Mouse (Mus musculus) kidney, embryonic 16.5 days (tissue): ENCODE results near the gene Fhod1. TPM values are rescaled to one million over a fixed set of nuclear protein-coding genes. Genes with fewer than 3 reads are reported as not detected.
"Not testable (repeated sequence)": the region's sequence is repeated elsewhere in the genome, so short reads cannot be mapped to it uniquely, and the experiment has no call there.

Source experiments
- ATAC-seq: fragments of 200-750 bp; cut with Nextera tagmentation; 2 replicates; pipeline ENCODE4 v1.8.0; 2017; ENCODE audit warnings: moderate TSS enrichment; ENCODE audit not compliant: low FRiP score, low TSS enrichment
- H3K27ac ChIP-seq: fragments of 300-500 bp; sonication (generic); 2 replicates; pipeline ENCODE4 v1.5.1; 2014; ENCODE audit warnings: low read length
- H3K27me3 ChIP-seq: fragments of 300-500 bp; sonication (generic); 2 replicates; pipeline ENCODE4 v1.6.1; 2014; ENCODE audit warnings: low read length, control low read depth, mixed read lengths; ENCODE audit not compliant: insufficient read depth
- H3K36me3 ChIP-seq: fragments of 300-500 bp; sonication (generic); 2 replicates; pipeline ENCODE4 v1.6.1; 2014; ENCODE audit warnings: low read length, control low read depth, mixed read lengths; ENCODE audit not compliant: insufficient read depth
- H3K4me1 ChIP-seq: fragments of 300-500 bp; sonication (generic); 2 replicates; pipeline ENCODE4 v1.6.1; 2014; ENCODE audit warnings: low read length, control low read depth, mixed read lengths; ENCODE audit not compliant: insufficient read depth
- H3K4me2 ChIP-seq: fragments of 300-500 bp; sonication (generic); replicated peaks from 2 replicates; pipeline ENCODE4 v1.6.1; 2014; ENCODE audit warnings: low read depth, low read length
- H3K4me3 ChIP-seq: fragments of 300-500 bp; sonication (generic); 2 replicates; pipeline ENCODE4 v1.5.1; 2014; ENCODE audit warnings: mild to moderate bottlenecking, low read length
- H3K9ac ChIP-seq: fragments of 300-500 bp; sonication (generic); replicated peaks from 2 replicates; pipeline ENCODE4 v1.6.1; 2014; ENCODE audit warnings: low read length
- H3K9me3 ChIP-seq: fragments of 300-500 bp; sonication (generic); 2 replicates; pipeline ENCODE4 v1.6.1; 2016; ENCODE audit warnings: low read length, control low read depth
- WGBS: fragments of 180-500 bp; shearing (Covaris S2); extraction: QIAGEN DNeasy Blood & Tissue Kit; methylation state at CpG from one replicate; pipeline ENCODE4 v1.1.7; 2014; 5-methylcytosine and 5-hydroxymethylcytosine counted together
- polyA plus RNA-seq: library from polyadenylated mRNA; unstranded; fragments of >200 nt; fragmentation: Nextera tagmentation; extraction: Ambion mirVana; gene quantifications from 2 replicates; pipeline ENCODE4 v1.2.1, GENCODE M21; 2015

The Fhod1 gene
- polyA plus RNA-seq, 1 experiment from 2014 or later: 3.7 TPM

GRCm38 (mm10) chr8:105291364-105291763, 56.4 kb downstream of the Fhod1 start:
- peaks cover 20% of the 10 kb centered on the region for H3K4me1 ChIP-seq
- H3K27me3 ChIP-seq: peaks cover 11% of the 10 kb centered on the region
- WGBS: 78% methylated on average over 8 of the region's 8 CpGs
- H3K9ac ChIP-seq, ATAC-seq, H3K4me3 ChIP-seq, H3K9me3 ChIP-seq, H3K4me2 ChIP-seq, H3K36me3 ChIP-seq, H3K27ac ChIP-seq: not testable (repeated sequence)

DNA sequence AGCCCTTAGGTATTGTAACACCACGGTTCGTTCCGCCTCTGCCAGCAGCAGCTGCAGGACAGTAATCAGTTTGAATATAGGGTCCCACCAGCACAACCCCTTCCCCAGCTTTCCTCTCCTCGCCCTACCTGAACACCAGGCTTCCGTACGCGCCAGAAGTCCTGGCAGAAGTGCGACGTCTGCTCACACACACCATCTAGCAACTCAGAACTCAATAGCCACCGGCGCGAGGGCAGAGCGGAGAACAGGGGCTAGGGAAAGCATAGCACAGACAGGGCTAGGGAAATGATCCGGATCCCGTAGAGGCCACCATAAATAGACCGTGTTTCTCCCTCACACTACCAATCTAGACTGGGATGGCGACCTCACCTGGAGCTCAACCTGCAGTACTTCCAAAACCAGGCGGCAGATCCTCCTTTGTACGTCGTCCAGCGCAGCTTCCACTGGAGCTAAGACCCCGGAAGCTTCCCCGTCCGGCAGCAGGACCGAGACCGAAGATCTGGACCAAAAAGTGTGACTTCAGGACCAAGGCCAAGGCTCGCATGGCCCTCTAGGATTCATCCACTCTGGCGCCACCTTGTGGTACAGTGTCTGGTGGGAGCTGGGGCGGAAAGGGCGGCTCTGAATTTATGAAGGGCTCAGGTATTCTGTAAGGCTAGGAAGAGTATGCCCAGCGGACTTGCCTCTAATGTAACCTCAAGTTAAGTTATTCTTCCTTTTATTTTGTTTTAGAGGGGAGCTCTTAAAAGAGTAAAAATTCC, 57.0 kb downstream of the Fhod1 start:
- Histone ChIP-seq H3K4me1 (peaks cover 20% of the 10 kb centered on the region), H3K9ac (no peak overlapping the region), H3K4me2 (peak overlapping the region; percentile 91), H3K27me3 (peaks cover 11% of the 10 kb centered on the region), H3K9me3 (no peaks in the 10 kb centered on the region), H3K36me3 (no peaks in the 10 kb centered on the region), H3K27ac (no peak overlapping the region), H3K4me3 (peak overlapping the region; percentile 1; the same call in 1 of the 2 replicates)
- 6% methylated on average over 31 of the region's 31 CpGs for WGBS
- ATAC-seq: no peak

- Histone ChIP-seq H3K9me3 (no peaks in the 10 kb centered on the region), H3K27me3 (peaks cover 11% of the 10 kb centered on the region), H3K27ac (peak within 1 kb of the TSS; percentile 84), H3K9ac (peak within 1 kb of the TSS; percentile 72), H3K36me3 (no peaks in the 10 kb centered on the region), H3K4me3 (peak within 1 kb of the TSS; percentile 64), H3K4me1 (peaks cover 20% of the 10 kb centered on the region), H3K4me2 (peak within 1 kb of the TSS; percentile 91)
- ATAC-seq: peak; percentile 24
- WGBS: 1% methylated on average over 43 of the region's 43 CpGs
Measured at GRCm38 (mm10) chr8:105289805-105290460, 57.8 kb downstream of the Fhod1 start, which contains the start of gene 4931428F04Rik. TSS of gene 4931428F04Rik (minus strand) at chr8:105289864.

DNA sequence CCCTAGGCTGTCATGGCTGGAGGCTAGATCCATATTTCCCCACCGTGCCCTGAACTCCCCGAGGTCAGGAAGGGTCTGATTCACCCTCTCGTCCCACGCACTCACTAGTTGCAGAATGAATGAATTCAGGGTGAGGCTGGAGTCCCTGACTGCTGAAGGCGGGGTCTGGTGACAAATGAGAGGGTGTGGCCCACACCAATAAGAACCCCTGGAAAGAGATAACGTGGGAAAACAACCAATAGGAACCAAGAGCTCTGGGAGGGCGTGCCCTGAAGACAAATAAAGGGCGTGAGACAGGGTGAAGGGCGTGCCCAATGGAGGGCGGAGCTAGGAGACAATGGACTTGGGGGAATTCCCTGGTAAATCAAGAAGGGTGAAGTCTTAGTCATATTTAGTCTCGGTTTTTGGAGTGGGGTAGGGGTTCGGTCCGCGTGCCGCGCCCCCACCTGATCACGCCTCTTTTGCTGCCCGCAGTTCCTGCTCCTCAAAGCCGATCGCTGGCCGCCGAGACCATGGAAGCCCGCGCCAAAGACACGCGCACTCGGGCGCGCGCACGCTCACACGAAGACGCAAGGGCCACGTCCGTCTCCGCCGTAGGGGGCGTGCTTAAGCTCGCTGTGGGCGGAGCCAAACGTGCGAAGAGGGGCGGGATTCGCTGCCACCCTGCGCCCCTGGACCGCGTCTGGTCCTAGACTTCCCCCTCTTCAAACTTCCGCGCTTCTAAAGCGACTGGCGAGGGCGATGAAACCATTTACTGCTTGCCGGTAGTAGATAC, 58.6 kb downstream of the Fhod1 start:
- Histone ChIP-seq H3K4me2 (peak overlapping the region; percentile 91), H3K27me3 (peaks cover 11% of the 10 kb centered on the region), H3K4me3 (peak overlapping the region; percentile 64), H3K27ac (peak overlapping the region; percentile 84), H3K4me1 (peaks cover 20% of the 10 kb centered on the region), H3K36me3 (no peaks in the 10 kb centered on the region; the same call in 1 of the 2 replicates), H3K9ac (peak overlapping the region; percentile 72), H3K9me3 (no peaks in the 10 kb centered on the region)
- peak; percentile 88 for ATAC-seq
- WGBS: under 1% methylated on average over 53 of the region's 53 CpGs

- Histone ChIP-seq H3K9ac (no peak overlapping the region), H3K4me3 (no peak overlapping the region), H3K4me1 (peaks cover 20% of the 10 kb centered on the region), H3K36me3 (no peaks in the 10 kb centered on the region; the same call in 1 of the 2 replicates), H3K9me3 (no peaks in the 10 kb centered on the region), H3K27me3 (peaks cover 11% of the 10 kb centered on the region), H3K4me2 (peak overlapping the region; percentile 91; the same call in 1 of the 2 replicates), H3K27ac (no peak overlapping the region)
- WGBS: 86% methylated on average over 5 of the region's 5 CpGs
- ATAC-seq: no peak
Measured at GRCm38 (mm10) chr8:105288231-105288630, 59.5 kb downstream of the Fhod1 start.

DNA sequence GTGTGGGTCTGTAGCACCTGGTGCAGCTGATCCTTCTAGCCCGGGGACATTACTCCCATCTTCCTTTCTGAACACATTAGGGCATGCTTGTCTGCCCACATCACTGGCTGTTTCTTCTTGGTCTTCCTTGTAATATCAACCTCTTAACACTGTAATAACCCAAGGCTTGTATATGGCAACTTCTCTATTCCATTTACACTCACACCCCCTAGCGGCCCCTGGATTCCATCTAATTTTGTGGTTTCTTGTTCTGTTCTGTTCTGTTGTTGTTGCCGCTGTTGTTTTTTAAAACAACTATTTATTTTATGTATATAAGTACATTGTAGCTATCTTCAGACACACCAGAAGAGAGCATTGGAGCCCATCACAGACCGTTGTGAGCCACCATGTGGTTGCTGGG, 60.8 kb downstream of the Fhod1 start:
- no peak overlapping the region for H3K4me2 ChIP-seq
- peaks cover 3% of the 10 kb centered on the region for H3K36me3 ChIP-seq
- H3K9me3 ChIP-seq: no peaks in the 10 kb centered on the region
- no peak for ATAC-seq
- WGBS: 86% methylated on average over 4 of the region's 4 CpGs
- no peak overlapping the region for H3K27ac ChIP-seq
- H3K4me3 ChIP-seq: no peak overlapping the region
- peaks cover 11% of the 10 kb centered on the region for H3K27me3 ChIP-seq
- H3K9ac ChIP-seq: no peak overlapping the region
- H3K4me1 ChIP-seq: peaks cover 20% of the 10 kb centered on the region

GRCm38 (mm10) chr8:105285514-105285913, 62.2 kb downstream of the Fhod1 start:
- no peak overlapping the region for H3K27ac ChIP-seq
- ATAC-seq: no peak
- 54% methylated on average over 12 of the region's 12 CpGs for WGBS
- no peak overlapping the region for H3K4me2 ChIP-seq
- peaks cover 17% of the 10 kb centered on the region for H3K4me1 ChIP-seq
- no peak overlapping the region for H3K4me3 ChIP-seq
- no peaks in the 10 kb centered on the region for H3K9me3 ChIP-seq
- H3K27me3 ChIP-seq: peaks cover 8% of the 10 kb centered on the region
- H3K9ac ChIP-seq: no peak overlapping the region
- peaks cover 8% of the 10 kb centered on the region for H3K36me3 ChIP-seq

- H3K4me1 ChIP-seq: peaks cover 5% of the 10 kb centered on the region; the same call in 1 of the 2 replicates
- H3K27me3 ChIP-seq: peaks cover 21% of the 10 kb centered on the region
- H3K4me2 ChIP-seq: no peak overlapping the region
- H3K9ac ChIP-seq: no peak overlapping the region
- H3K9me3 ChIP-seq: no peaks in the 10 kb centered on the region
- 0 out of 2 replicates have a peak, but pooled peaks have one; percentile 32 for ATAC-seq
- peaks cover 8% of the 10 kb centered on the region for H3K36me3 ChIP-seq
- H3K27ac ChIP-seq: no peak overlapping the region
- WGBS: 31% methylated on average over 23 of the region's 23 CpGs
- H3K4me3 ChIP-seq: no peak overlapping the region
Measured at GRCm38 (mm10) chr8:105283074-105283473, 64.7 kb downstream of the Fhod1 start.

DNA sequence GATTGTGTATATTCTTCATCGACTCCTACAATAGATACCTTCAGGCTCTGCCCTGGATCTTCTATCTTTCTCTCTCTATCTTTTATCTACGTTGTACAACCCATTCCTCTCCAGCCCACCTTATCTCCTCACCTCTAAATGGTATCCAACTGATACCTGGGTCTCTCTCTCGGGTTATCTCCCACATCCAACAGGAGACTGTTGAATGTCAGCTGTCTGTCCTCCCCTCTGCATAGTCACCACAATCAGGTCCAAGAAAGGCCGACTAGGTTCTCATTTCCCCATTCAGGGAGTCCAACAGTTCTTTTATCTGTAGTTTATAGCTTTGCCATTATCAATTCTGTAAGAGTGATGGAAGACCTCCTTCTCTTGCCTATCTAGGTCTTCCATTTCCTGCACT, 65.5 kb downstream of the Fhod1 start:
- no peak for ATAC-seq
- 93% methylated on average over 4 of the region's 4 CpGs for WGBS
- Histone ChIP-seq H3K4me1 (peaks cover 5% of the 10 kb centered on the region; the same call in 1 of the 2 replicates), H3K27ac (no peak overlapping the region), H3K27me3 (peaks cover 29% of the 10 kb centered on the region), H3K9ac (no peak overlapping the region), H3K4me2 (no peak overlapping the region), H3K36me3 (peaks cover 8% of the 10 kb centered on the region), H3K9me3 (no peaks in the 10 kb centered on the region), H3K4me3 (no peak overlapping the region)
